Mouse (Mus musculus) splenic B cell, adult 2 months (primary cell): Measurements from ENCODE around the gene Gm5039.
"Not testable (repeated sequence)": the region's sequence is repeated elsewhere in the genome, so short reads cannot be mapped to it uniquely, and the experiment has no call there.

ENCODE experiments used
- DNase-seq: peaks from one replicate; pipeline ENCODE4 v3.0.0-alpha.2; 2011; ENCODE audit warnings: low read depth, low spot score
- H3K27me3 ChIP-seq: 2 replicates; pipeline ENCODE4 v1.6.1; 2012; ENCODE audit warnings: mild to moderate bottlenecking, low read length, moderate library complexity, mixed read lengths; ENCODE audit not compliant: control insufficient read depth, poor library complexity, insufficient read depth, severe bottlenecking
- H3K36me3 ChIP-seq: 2 replicates; pipeline ENCODE4 v1.6.1; 2012; ENCODE audit warnings: mild to moderate bottlenecking, low read length, moderate library complexity, mixed read lengths; ENCODE audit not compliant: control insufficient read depth, poor library complexity, insufficient read depth, severe bottlenecking

The Gm5039 gene

GRCm38 (mm10) chr12:88274400-88274799, 49.4 kb downstream of the Gm5039 start, which contains the start of gene Gm5662:
Gene Gm5662, minus strand, starts transcription at chr12:88274500.
- not testable (repeated sequence) for H3K36me3 ChIP-seq, DNase-seq, H3K27me3 ChIP-seq
